Mouse (Mus musculus): ENCODE results near the gene Katna1.

DNA sequence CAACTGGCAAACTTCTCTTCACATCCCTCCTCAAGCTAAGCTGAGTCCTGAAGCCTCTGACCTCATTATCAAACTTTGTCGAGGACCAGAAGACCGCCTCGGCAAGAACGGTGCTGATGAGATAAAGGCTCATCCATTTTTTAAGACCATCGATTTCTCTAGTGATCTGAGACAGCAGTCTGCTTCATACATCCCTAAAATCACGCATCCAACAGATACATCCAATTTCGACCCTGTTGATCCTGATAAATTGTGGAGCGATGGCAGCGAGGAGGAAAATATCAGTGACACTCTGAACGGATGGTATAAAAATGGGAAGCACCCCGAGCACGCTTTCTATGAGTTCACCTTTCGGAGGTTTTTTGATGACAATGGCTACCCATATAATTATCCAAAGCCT is 13.3 kb upstream of the Katna1 start:
- no peak for TF ChIP-seq CTCF (IDR thresholded peaks at IDR 0.05; ENCODE audit: borderline replicate concordance, control insufficient read depth, extremely low read depth, insufficient read depth, low read length, poor library complexity)
- TF ChIP-seq POLR2A (IDR thresholded peaks at IDR 0.05; ENCODE audit: control insufficient read depth, extremely low read depth, insufficient read depth, low read length, poor library complexity), result no peak
